Mouse (Mus musculus): ENCODE measurements around the gene Dgat2. TPM values are rescaled to one million over a fixed set of nuclear protein-coding genes. Genes with fewer than 3 reads are reported as not detected.

The Dgat2 gene
- polyA plus RNA-seq, 1 experiment = 2.1 TPM

DNA sequence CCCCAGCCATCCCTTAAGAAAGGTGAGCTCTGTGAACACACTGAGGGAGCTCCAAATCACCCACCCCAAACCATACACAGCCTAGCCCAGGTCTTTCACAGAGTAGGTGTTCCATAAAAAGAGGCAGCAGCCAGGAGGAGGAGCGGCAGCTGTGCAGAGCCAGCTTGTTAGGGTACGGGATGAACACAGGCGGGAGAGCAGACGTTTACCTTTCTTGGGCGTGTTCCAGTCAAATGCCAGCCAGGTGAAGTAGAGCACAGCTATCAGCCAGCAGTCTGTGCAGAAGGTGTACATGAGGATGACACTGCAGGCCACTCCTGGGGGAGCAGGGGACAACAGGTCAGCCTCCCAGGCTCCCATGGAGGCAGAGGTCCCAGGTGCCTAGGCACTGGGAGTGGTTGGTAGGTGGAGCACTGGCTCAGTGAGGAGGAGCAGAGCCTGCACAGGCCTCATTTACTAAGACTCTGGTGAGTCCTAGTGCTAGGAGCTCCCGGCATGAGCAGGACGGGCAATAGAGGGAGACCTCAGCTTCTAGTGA, 17.6 kb downstream of the Dgat2 start:
- TF ChIP-seq CTCF (IDR thresholded peaks at IDR 0.05; ENCODE audit: low read depth, low read length) (no peak), EP300 (IDR thresholded peaks at IDR 0.05; ENCODE audit: insufficient read depth, low read depth, low read length) (no peak), POLR2A (IDR thresholded peaks at IDR 0.05; ENCODE audit: insufficient read depth, low read length) (no peak)
- no peaks in the 10 kb centered on the region for H3K36me3 ChIP-seq (ENCODE audit: control insufficient read depth, insufficient read depth, low read length, poor library complexity, severe bottlenecking)
- H3K27ac ChIP-seq (ENCODE audit: insufficient read depth, low read length) = no peak overlapping the region
- H3K4me1 ChIP-seq (ENCODE audit: control insufficient read depth, insufficient read depth, low read length) = no peaks in the 10 kb centered on the region
- no peak overlapping the region for H3K9ac ChIP-seq (ENCODE audit: low read depth, poor library complexity, severe bottlenecking)
- H3K4me3 ChIP-seq (ENCODE audit: low read depth, low read length) = no peak overlapping the region
- H3K9me3 ChIP-seq (replicated peaks; ENCODE audit: control insufficient read depth, insufficient read depth, low read length, poor library complexity, severe bottlenecking) = no peaks in the 10 kb centered on the region
- H3K27me3 ChIP-seq (ENCODE audit: control insufficient read depth, insufficient read depth, low read length, poor library complexity, severe bottlenecking) = no peaks in the 10 kb centered on the region

- H3K9ac ChIP-seq (ENCODE audit: low read depth, poor library complexity, severe bottlenecking) = no peak overlapping the region
- no peak for TF ChIP-seq POLR2A (IDR thresholded peaks at IDR 0.05; ENCODE audit: insufficient read depth, low read length)
- TF ChIP-seq CTCF (IDR thresholded peaks at IDR 0.05; ENCODE audit: low read depth, low read length) = no peak
- no peak for TF ChIP-seq EP300 (IDR thresholded peaks at IDR 0.05; ENCODE audit: insufficient read depth, low read depth, low read length)
- H3K4me3 ChIP-seq (ENCODE audit: low read depth, low read length) = no peak overlapping the region
- H3K9me3 ChIP-seq (replicated peaks; ENCODE audit: control insufficient read depth, insufficient read depth, low read length, poor library complexity, severe bottlenecking) = no peaks in the 10 kb centered on the region
- no peak overlapping the region for H3K27ac ChIP-seq (ENCODE audit: insufficient read depth, low read length)
- H3K4me1 ChIP-seq (ENCODE audit: control insufficient read depth, insufficient read depth, low read length) = no peaks in the 10 kb centered on the region
- no peaks in the 10 kb centered on the region for H3K36me3 ChIP-seq (ENCODE audit: control insufficient read depth, insufficient read depth, low read length, poor library complexity, severe bottlenecking)
- no peaks in the 10 kb centered on the region for H3K27me3 ChIP-seq (ENCODE audit: control insufficient read depth, insufficient read depth, low read length, poor library complexity, severe bottlenecking)
Observed at GRCm38 (mm10) chr7:99162462-99162861, 20.1 kb downstream of the Dgat2 start.

GRCm38 (mm10) chr7:99161961-99162360, 20.6 kb downstream of the Dgat2 start:
- Histone ChIP-seq H3K4me1 (ENCODE audit: control insufficient read depth, insufficient read depth, low read length) (no peaks in the 10 kb centered on the region), H3K27ac (ENCODE audit: insufficient read depth, low read length) (no peak overlapping the region), H3K27me3 (ENCODE audit: control insufficient read depth, insufficient read depth, low read length, poor library complexity, severe bottlenecking) (no peaks in the 10 kb centered on the region), H3K36me3 (ENCODE audit: control insufficient read depth, insufficient read depth, low read length, poor library complexity, severe bottlenecking) (no peaks in the 10 kb centered on the region), H3K9me3 (replicated peaks; ENCODE audit: control insufficient read depth, insufficient read depth, low read length, poor library complexity, severe bottlenecking) (no peaks in the 10 kb centered on the region), H3K9ac (ENCODE audit: low read depth, poor library complexity, severe bottlenecking) (no peak overlapping the region), H3K4me3 (ENCODE audit: low read depth, low read length) (no peak overlapping the region)
- TF ChIP-seq CTCF (IDR thresholded peaks at IDR 0.05; ENCODE audit: low read depth, low read length) (no peak), EP300 (IDR thresholded peaks at IDR 0.05; ENCODE audit: insufficient read depth, low read depth, low read length) (no peak), POLR2A (IDR thresholded peaks at IDR 0.05; ENCODE audit: insufficient read depth, low read length) (no peak)

DNA sequence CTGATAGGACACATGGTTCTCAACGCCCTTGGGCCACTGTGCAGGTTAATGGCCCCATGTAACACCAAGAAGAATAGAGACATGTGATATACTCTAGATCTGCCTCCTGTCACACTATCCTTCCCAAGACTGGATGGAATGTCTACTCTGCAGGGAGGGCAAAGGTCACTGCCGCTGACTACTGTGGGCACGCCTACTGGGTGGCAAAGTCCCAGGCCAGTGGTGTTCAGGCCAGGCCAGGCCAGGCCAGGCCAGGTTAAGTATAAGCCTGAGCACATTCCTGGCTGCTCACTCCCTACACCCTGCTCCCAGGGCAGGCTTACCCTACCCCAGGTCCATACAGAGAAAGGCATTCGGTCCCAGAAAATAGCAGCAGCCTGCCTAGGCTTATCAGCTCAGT, 21.0 kb downstream of the Dgat2 start:
- Histone ChIP-seq H3K27ac (ENCODE audit: insufficient read depth, low read length) (no peak overlapping the region), H3K4me1 (ENCODE audit: control insufficient read depth, insufficient read depth, low read length) (no peaks in the 10 kb centered on the region), H3K9me3 (replicated peaks; ENCODE audit: control insufficient read depth, insufficient read depth, low read length, poor library complexity, severe bottlenecking) (no peaks in the 10 kb centered on the region), H3K36me3 (ENCODE audit: control insufficient read depth, insufficient read depth, low read length, poor library complexity, severe bottlenecking) (no peaks in the 10 kb centered on the region), H3K4me3 (ENCODE audit: low read depth, low read length) (no peak overlapping the region), H3K27me3 (ENCODE audit: control insufficient read depth, insufficient read depth, low read length, poor library complexity, severe bottlenecking) (no peaks in the 10 kb centered on the region), H3K9ac (ENCODE audit: low read depth, poor library complexity, severe bottlenecking) (no peak overlapping the region)
- TF ChIP-seq POLR2A (IDR thresholded peaks at IDR 0.05; ENCODE audit: insufficient read depth, low read length) = no peak
- no peak for TF ChIP-seq EP300 (IDR thresholded peaks at IDR 0.05; ENCODE audit: insufficient read depth, low read depth, low read length)
- TF ChIP-seq CTCF (IDR thresholded peaks at IDR 0.05; ENCODE audit: low read depth, low read length) = no peak

DNA sequence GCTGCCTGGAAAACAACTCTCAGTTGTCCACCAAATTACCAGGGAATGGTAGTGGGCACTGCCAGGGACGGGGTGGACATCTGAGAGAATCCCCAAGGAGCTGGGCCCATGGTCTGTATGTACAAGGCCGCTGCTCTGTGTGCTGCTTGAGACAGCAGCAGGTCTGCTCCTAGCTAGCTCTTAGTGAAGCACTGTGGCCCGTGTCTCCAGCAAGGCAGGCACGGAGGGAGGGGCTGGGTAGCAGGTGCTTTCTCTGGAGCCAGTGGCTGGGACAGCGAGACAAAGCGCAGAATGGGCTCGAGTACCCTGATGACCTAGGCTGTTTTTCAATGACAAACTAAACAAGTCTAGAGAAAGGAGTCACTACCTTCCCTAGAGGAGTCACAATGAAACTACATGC, 21.5 kb downstream of the Dgat2 start:
- Histone ChIP-seq H3K4me3 (ENCODE audit: low read depth, low read length) (no peak overlapping the region), H3K27me3 (ENCODE audit: control insufficient read depth, insufficient read depth, low read length, poor library complexity, severe bottlenecking) (no peaks in the 10 kb centered on the region), H3K27ac (ENCODE audit: insufficient read depth, low read length) (no peak overlapping the region), H3K9ac (ENCODE audit: low read depth, poor library complexity, severe bottlenecking) (no peak overlapping the region), H3K9me3 (replicated peaks; ENCODE audit: control insufficient read depth, insufficient read depth, low read length, poor library complexity, severe bottlenecking) (no peaks in the 10 kb centered on the region), H3K4me1 (ENCODE audit: control insufficient read depth, insufficient read depth, low read length) (no peaks in the 10 kb centered on the region), H3K36me3 (ENCODE audit: control insufficient read depth, insufficient read depth, low read length, poor library complexity, severe bottlenecking) (no peaks in the 10 kb centered on the region)
- TF ChIP-seq POLR2A (IDR thresholded peaks at IDR 0.05; ENCODE audit: insufficient read depth, low read length) (no peak), EP300 (IDR thresholded peaks at IDR 0.05; ENCODE audit: insufficient read depth, low read depth, low read length) (no peak), CTCF (IDR thresholded peaks at IDR 0.05; ENCODE audit: low read depth, low read length) (no peak)

DNA sequence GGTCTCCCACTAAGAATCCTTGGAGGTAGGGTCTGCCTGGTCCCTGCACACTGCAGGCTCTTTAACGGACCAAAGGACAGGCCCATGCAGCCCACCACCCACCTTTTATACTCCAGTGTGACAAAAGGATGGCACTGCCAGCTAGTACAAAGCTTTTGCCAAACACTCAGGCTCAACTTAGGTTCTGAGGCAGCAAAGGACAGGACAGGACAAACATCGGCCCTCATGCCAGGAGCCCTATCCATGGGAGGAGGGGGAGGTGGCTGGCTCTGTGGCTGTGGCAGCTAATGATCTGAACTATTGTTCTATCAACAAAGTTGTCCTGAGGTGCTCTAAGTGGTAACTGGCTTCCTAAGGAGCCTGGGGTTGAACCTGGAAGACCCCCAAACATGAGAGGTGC, 23.1 kb downstream of the Dgat2 start:
- Histone ChIP-seq H3K36me3 (ENCODE audit: control insufficient read depth, insufficient read depth, low read length, poor library complexity, severe bottlenecking) (no peaks in the 10 kb centered on the region), H3K4me3 (ENCODE audit: low read depth, low read length) (no peak overlapping the region), H3K4me1 (ENCODE audit: control insufficient read depth, insufficient read depth, low read length) (no peaks in the 10 kb centered on the region), H3K9me3 (replicated peaks; ENCODE audit: control insufficient read depth, insufficient read depth, low read length, poor library complexity, severe bottlenecking) (no peaks in the 10 kb centered on the region), H3K27me3 (ENCODE audit: control insufficient read depth, insufficient read depth, low read length, poor library complexity, severe bottlenecking) (no peaks in the 10 kb centered on the region), H3K27ac (ENCODE audit: insufficient read depth, low read length) (no peak overlapping the region), H3K9ac (ENCODE audit: low read depth, poor library complexity, severe bottlenecking) (no peak overlapping the region)
- TF ChIP-seq EP300 (IDR thresholded peaks at IDR 0.05; ENCODE audit: insufficient read depth, low read depth, low read length) (no peak), CTCF (IDR thresholded peaks at IDR 0.05; ENCODE audit: low read depth, low read length) (no peak), POLR2A (IDR thresholded peaks at IDR 0.05; ENCODE audit: insufficient read depth, low read length) (no peak)

Measured in ES-Bruce4 (cell line).